Mouse (Mus musculus) Patski (cell line): ENCODE measurements at regions not wholly inside any gene's neighbourhood (a gene's known extent, or its start where the extent isn't known, plus 50 kb on each side); places are given as distances from the start of the nearest gene placed in this dataset.

ENCODE experiments used
- ATAC-seq: fragments of 100-300 bp; one replicate; pipeline ENCODE4 v1.8.0; 2021
- CTCF ChIA-PET: fragments of 350-600 bp; sonication (Branson Sonifier 250); formaldehyde crosslinking; loops from one replicate; lab custom pipeline; 2022; ENCODE audit warnings: inconsistent platforms; lab: Charles Lee
- POLR2A ChIA-PET: fragments of 350-600 bp; sonication (Branson Sonifier 250); formaldehyde crosslinking; loops from one replicate; lab custom pipeline; 2022; ENCODE audit warnings: antibody characterized with exemption, inconsistent platforms; lab: Charles Lee
- DNase-seq: peaks from one replicate; pipeline ENCODE4 v3.0.0-alpha.2; 2011; ENCODE audit warnings: low read depth, low spot score
- H3K27me3 ChIP-seq: fragments of 371-371 bp; one replicate; pipeline ENCODE4 v1.5.1; 2021
- CTCF ChIP-seq: fragments of 100-300 bp; IDR thresholded peaks from one replicate; pipeline ENCODE4 v1.5.1; 2021
- in situ Hi-C: fragments of 300-500 bp; cut with MboI; formaldehyde crosslinking; loops from 3 replicates; pipeline ENCODE4 v1.11.1; 2018; ENCODE audit warnings: low pct_unique_long_range_greater_than_20kb, mixed read lengths

DNA sequence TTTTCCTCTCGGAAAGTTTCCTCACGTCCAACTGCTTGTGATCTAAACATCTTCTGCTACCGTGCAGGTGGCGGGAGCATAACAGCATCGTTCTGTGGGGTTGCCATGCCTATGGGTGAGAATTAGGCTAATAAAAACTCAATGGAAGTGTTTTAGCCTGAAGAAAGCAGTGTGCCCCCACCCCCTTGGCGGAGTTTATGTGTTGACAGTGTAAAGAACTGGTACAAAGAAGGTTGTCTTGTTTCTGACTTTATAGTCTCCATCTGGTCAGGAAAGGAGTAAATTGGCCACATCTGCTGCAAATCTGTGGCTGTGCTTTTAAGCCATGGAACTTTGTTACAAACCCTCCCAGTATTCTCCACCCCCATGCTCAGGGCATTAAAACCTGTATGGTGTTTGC, 1311.2 kb downstream of the Slc22a22 start:
- no peak for DNase-seq
- in situ Hi-C loops, result no loop called here
- ChIA-PET POLR2A (no interaction called here), CTCF (interaction anchor here (0.6 kb wide), 1 partner anchor 99 kb away, joined by 3 read pairs; no protein-coding TSS in a partner anchor)
- TF ChIP-seq CTCF, result no peak
- peaks cover 28% of the 10 kb centered on the region for H3K27me3 ChIP-seq
- no peak for ATAC-seq

DNA sequence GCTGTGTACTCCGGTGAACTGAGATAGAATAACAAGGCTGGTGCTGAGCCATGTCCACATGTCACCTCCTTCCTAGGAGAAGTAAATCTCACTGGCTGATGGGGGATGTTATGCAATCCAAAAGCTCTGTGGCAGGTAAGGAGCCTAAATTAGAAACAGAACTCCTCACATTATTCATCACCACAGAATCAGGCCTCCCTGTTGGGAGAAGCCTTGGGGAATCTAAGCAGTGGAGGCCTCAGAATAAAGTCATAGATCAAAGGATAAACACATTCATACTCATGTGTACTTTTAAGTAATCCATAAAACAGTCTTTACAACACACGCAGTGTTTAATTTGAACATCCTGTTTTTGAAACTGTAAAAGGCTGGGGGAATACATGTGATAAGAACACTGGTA, 1318.7 kb downstream of the Slc22a22 start:
- ChIA-PET POLR2A (no interaction called here), CTCF (no interaction called here)
- peaks cover 40% of the 10 kb centered on the region for H3K27me3 ChIP-seq
- TF ChIP-seq CTCF, result no peak
- DNase-seq, result no peak
- in situ Hi-C loops, result no loop called here
- ATAC-seq, result no peak

DNA sequence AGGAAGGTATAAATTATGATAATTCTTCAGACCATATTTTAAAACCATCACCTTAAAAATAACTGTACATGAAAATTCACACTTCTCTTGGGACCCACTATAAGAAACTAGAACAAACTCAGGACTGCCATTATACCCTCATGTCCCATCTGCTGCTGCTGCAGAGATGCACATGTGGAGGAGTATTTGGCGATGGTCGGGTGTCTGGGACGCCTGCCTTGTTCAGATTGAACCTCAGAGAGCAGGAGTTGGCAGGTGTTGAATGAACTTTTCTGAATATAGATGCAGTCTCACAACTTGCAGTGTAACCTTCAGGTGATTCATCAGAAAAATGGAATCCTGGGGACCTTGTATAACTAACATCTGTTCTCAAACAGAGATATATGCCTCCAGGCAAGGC, 1338.0 kb downstream of the Slc22a22 start:
- in situ Hi-C loops, result no loop called here
- DNase-seq (no peak), ATAC-seq (no peak)
- ChIA-PET POLR2A (no interaction called here), CTCF (interaction anchor here (1.2 kb wide), 1 partner anchor 29 kb away, joined by 3 read pairs; no protein-coding TSS in a partner anchor)
- no peak for TF ChIP-seq CTCF
- H3K27me3 ChIP-seq, result no peaks in the 10 kb centered on the region

DNA sequence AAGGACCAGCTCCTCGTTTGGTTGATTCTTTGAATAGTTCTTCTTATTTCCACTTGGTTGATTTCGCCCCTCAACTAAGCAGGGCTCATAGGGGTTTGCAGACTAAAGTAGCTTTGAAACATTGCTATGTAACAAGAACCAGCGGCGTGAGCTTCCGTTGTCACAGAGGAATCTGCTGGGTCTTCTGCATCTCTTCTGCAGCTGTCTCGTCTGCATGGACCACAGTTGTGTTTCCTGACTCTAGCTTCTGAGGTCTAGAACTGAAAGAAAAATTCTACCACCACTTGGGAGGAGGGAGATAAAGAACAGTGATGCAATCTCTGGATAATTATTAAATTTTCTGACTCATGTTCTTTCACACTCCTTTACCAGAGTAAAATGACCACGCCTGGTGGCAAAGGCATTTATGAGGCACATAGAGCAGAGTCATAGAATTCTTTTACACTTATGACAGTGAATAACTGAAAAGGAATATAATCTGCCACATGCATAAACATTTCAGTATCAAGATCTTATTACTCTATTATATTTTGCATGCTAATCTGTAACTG, 1340.9 kb downstream of the Slc22a22 start:
- DNase-seq (peak; percentile 42), ATAC-seq (peak; percentile 90)
- ChIA-PET POLR2A (no interaction called here), CTCF (no interaction called here)
- in situ Hi-C loops, result no loop called here
- H3K27me3 ChIP-seq, result no peaks in the 10 kb centered on the region
- no peak for TF ChIP-seq CTCF

DNA sequence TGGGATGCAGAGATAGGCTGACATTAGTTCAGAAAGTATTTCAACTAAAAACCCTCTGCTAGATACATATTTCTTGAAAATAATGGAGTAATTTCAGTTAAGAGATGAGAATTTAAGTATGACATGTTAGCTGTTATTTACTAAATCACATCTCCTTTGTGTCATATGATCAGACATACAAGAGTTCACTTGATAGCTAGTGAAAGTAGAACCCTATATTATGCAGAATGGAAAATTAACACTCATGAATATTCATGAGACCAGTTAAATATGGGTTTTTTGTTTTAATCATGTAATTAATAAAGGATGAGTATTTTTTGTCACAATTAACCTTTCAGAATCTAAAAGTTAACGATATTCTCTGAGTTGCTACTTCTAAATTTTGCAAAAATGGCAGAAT, 1349.4 kb downstream of the Slc22a22 start:
- ATAC-seq (no peak), DNase-seq (no peak)
- in situ Hi-C loops, result no loop called here
- no peak for TF ChIP-seq CTCF
- ChIA-PET CTCF (no interaction called here), POLR2A (no interaction called here)
- no peaks in the 10 kb centered on the region for H3K27me3 ChIP-seq

DNA sequence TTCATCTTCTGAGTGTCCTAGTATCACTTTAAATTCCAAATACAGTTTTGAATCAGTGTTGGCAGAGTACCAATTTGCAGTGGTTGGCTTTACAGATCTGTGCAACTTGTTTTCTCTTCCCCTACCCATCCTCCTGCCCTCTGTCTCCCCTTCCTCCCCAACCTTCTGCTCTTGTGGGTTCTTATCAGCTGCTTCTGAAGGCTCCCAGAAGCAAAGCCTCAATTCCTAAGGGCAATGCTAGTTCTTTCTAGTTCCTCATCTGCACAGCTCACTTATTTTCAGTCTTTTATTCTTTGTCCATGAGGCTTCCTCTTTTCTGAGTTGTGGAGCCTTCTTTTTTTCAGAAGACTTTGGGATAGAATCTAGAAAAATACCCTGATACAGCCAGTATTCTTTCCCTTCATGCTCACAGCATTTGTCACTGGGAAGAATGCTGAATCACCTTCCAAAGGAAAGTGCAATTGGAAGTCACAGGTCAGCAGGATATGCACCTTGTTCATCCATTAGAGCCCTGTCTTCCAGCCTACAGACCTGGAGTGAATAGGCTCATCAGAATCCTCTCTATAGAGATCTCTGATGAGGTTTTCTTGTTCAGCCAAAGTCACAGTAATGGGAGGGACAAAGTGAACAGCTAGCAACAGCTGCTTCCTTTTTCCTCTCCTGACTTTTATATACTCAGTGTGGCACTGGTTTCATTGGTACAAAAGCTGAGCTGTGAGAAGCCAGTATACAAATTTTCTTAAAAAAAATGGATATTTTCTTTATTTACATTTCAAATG, 1357.9 kb downstream of the Slc22a22 start:
- ATAC-seq, result no peak
- CTCF ChIA-PET, result no interaction called here
- in situ Hi-C loops, result no loop called here
- no peak for DNase-seq
- H3K27me3 ChIP-seq, result peaks cover 5% of the 10 kb centered on the region
- no peak for TF ChIP-seq CTCF
- POLR2A ChIA-PET, result no interaction called here

DNA sequence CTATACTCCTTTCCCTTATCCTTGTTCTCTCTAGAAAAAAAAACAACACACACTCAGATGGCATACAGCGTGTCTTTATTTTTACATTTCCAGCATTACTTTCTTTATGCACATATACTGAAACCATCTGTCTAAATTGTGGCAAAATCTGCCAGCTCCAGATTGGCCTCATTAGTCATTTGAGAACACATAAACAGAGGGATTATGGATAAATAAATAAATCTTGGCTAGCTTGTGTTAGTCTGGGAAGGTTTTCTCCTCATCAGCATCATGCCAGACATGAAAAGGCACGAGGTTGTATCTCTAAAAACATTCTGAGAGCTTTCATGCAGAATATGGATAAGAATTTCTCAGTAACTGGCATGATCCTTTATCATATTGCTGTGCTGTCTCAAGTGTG, 1369.1 kb downstream of the Slc22a22 start:
- DNase-seq (no peak), ATAC-seq (no peak)
- TF ChIP-seq CTCF, result no peak
- ChIA-PET CTCF (interaction anchor here (1.2 kb wide), 1 partner anchor 10 kb away, joined by 3 read pairs; no protein-coding TSS in a partner anchor), POLR2A (no interaction called here)
- H3K27me3 ChIP-seq, result peaks cover 33% of the 10 kb centered on the region
- in situ Hi-C loops, result no loop called here

DNA sequence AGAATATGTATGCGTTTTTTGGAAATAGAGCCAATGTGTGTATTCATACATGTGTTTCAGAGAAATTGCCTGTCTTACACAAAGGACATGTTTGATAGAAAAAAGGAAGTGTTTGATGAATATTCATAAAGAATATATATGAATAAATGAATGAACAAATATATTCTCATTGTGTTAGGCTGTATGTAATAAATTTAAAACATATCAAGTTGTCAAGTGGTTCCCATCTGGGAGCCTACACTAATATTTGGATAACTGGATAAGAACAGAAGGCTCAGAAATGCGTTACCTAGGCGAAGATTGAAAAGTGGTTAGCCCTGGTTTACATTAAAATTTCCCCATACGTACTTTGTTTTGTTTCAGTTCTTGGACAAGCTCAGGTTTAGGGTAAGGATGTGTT, 1369.7 kb downstream of the Slc22a22 start:
- no peak for TF ChIP-seq CTCF
- peaks cover 28% of the 10 kb centered on the region for H3K27me3 ChIP-seq
- ChIA-PET CTCF (interaction anchor here (1.2 kb wide), 1 partner anchor 10 kb away, joined by 3 read pairs; no protein-coding TSS in a partner anchor), POLR2A (no interaction called here)
- ATAC-seq (no peak), DNase-seq (no peak)
- in situ Hi-C loops, result no loop called here

DNA sequence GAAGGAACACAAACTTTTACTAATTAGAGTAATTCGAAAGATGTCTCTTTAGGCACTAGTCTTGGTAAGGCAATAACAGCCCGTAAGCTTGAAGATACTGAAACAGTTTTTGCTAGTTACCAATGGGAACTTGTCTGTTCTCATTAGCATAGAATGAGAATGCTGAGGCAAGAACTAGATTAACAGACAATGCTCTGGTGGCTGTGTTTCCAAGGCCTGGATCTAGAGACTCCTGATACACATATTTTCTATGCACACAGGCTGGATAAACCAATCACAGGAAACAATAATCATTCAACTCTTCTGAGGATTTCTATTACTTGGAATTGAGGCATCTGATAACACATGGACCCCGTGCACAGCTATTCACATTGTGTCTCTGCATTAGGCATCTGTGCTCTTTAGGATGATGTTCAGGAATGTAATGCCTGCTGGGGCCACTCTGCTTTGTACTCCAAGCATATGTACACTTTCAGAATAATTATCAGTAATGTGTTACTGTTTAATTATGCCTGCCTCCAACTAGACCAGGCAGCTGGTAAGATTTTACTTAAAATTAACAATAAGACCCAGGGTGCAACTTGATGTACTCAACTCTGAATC, 1377.2 kb downstream of the Slc22a22 start:
- DNase-seq (no peak), ATAC-seq (no peak)
- ChIA-PET CTCF (interaction anchor here (1.3 kb wide), 1 partner anchor 11 kb away, joined by 5 read pairs; no protein-coding TSS in a partner anchor), POLR2A (no interaction called here)
- no peak for TF ChIP-seq CTCF
- in situ Hi-C loops, result no loop called here
- H3K27me3 ChIP-seq, result peaks cover 12% of the 10 kb centered on the region

DNA sequence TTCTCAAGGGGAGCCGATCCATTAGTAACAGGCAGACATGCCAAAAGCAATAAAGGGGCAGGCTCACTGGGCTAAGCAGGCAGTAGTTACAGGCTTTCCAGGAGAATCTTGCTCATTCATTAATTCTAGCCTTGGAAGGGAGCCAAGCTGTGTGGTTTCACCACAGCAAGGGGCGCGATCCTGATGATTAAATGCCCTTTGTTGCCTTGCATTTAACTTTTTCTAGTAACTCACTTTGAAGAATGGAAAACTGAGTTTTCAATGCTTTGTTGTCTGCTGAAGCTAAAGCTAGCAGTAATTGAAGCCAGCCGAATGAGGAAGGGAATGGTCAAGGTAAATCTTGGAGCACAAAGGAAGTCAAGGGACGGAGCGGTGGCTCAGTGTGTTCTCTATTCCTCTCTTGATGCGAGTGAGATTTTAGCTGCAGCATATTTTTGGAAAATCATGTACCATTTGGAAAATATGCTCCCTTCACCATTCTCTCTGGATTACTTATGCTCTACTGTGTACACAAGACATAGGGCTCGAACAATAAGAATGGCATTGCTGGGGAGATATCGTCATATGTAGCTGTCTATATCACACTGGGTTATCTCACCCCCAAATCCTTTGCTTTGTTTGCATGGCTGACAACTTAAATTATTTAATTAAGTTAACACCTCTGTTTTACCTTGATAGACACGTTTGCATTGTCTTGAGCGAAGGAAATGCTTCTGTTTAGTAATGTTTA, 1399.4 kb downstream of the Slc22a22 start:
- ChIA-PET CTCF (no interaction called here), POLR2A (no interaction called here)
- peaks cover 11% of the 10 kb centered on the region for H3K27me3 ChIP-seq
- peak; percentile 94 for DNase-seq
- peak; percentile 90 for ATAC-seq
- in situ Hi-C loops, result no loop called here
- TF ChIP-seq CTCF, result no peak
